Mouse (Mus musculus) gastrocnemius, adult 8-10 months (tissue): ENCODE measurements at regions not wholly inside any gene's neighbourhood (a gene's known extent, or its start where the extent isn't known, plus 50 kb on each side); places are given as distances from the start of the nearest gene placed in this dataset.

ENCODE experiments used
- DNase-seq, 2 experiments: peaks; one replicate each; pipeline ENCODE4 v3.0.0; 2022; ENCODE audit warnings: low spot score in 2 of 2

- no peak for DNase-seq
Measured at GRCm38 (mm10) chr7:125019259-125019658, 425.2 kb upstream of the Kdm8 start.

DNA sequence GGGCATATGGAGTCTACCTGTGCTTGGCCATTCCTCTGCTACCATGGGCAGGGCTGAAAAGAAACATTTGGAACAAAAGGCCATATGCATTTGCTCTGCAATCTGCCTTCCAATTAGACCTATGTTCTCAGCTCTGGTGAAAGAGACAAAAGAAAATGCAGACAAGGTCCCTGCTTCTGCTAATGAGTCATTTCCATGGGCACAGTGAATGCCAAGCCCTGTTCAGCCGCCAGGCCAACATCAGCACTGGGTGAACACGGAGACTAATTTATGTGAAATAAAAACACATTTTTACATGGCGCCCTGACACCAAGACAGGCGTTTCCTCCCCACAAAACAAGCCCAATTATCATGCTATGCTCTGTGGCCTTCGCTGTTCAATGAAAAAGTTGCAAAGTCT, 419.5 kb upstream of the Kdm8 start:
- no peak for DNase-seq

DNA sequence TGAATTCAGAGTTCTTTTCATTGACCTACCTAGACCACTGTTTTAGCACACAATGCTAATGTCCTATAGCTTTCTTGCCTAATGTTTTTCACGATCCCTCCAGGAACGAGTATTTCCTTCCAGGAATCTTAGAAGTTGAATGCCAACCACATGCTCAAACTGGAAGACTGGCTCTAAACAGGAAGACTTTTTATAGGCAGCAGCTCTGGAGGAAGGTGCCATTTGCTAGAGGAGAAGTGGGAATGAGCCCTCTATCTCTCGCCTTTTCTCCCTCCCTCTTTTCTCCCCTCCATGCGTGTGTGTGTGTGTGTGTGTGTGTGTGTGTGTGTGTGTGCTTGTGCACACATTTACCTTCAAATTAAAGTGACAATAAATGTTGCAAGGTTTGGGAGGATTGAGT, 410.7 kb upstream of the Kdm8 start:
- no peak for DNase-seq

- no peak for DNase-seq
Measured at GRCm38 (mm10) chr7:125034196-125034595, 410.3 kb upstream of the Kdm8 start.

DNA sequence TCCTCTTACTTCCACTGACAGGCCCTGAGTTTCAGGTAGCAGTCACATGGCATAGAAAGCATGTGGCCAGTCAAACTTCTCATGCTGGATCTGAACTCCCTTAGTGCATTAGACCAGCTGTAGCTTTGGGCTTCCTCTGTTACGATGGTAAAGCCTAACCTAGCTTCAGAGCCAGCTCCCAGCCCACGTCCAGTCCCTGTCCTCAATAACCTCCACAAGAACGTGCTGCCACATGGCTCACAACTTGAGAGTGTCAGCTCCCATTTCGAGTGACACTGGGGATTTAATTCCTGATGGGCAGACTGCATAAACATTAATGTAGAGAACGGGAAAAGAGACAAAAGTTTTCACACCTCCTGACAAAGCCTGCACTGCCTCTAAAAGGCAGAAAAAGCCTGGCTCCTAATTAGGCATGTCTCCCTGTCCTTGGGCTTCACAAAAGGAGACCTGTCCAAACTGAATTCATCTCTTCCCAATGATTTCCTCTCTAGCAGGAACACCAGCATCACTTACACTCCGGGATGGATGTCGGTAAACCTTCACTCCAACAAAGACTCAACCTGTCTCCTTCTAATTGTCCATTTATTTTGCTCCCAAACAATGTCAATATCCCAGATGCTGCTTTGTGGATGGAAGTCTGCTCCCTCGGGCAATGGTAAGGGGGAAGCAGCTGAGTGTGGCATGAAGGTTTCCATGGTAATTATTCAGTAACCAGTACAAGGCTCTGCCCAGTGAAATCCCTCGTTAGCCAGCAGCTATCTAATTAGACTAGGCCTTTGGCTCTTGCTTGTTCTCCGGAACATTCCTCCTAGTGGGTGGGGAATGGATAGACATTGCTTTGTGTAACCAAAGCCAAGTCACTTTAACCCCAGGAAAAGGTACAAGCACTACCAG, 408.1 kb upstream of the Kdm8 start:
- no peak for DNase-seq

GRCm38 (mm10) chr7:125038840-125039239, 405.6 kb upstream of the Kdm8 start:
- no peak for DNase-seq

DNA sequence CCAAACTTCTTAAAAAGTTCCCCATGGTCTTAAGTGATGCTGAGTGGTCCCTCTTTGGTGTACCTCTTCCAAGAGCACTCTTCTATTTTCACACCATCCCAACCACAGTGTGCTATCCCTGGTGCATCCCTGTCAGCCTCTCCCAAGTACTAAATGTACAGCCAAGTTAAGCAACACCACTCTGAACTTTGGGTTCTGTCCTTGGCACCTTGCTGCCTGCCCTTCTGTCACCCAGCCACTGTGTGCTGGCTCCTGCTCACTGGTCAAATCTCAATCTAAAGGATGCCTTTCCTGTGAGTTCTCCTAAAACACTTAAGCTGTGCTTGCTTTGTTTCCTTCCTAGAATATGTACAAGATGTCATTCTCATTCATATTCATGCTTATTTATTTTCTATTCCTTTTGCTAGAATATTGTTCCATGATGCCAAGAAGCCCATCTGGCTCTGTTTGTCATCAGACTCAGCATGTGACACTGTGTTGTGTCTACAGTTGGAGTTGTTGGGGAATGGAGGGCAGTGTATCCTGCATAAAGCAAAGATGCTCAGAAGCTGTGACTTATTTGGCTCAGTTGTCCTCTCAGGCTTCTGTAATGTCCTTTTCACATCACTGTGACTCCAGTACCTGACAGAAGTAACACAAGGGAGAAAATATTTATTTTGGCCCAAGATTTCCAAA, 388.4 kb upstream of the Kdm8 start:
- no peak for DNase-seq

DNA sequence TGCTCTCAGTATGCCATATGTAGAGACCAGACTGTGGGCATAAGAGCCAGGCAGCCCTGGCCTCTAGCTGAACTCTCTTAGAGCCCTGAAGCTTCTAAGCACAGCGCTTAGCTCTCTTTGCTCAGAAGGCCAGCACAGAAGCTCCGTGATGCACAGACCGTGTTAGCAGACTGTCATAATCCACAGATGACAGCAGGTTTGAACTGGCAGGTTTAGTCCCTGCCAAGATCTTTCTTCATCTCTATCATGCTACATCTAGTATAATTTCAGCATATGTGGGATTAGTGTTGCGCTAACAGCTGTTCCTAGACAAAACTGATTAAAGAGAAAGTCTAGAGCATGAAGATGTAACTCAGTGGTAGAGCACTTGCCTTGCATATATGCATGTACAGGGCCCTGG, 342.0 kb upstream of the Kdm8 start:
- no peak for DNase-seq

DNA sequence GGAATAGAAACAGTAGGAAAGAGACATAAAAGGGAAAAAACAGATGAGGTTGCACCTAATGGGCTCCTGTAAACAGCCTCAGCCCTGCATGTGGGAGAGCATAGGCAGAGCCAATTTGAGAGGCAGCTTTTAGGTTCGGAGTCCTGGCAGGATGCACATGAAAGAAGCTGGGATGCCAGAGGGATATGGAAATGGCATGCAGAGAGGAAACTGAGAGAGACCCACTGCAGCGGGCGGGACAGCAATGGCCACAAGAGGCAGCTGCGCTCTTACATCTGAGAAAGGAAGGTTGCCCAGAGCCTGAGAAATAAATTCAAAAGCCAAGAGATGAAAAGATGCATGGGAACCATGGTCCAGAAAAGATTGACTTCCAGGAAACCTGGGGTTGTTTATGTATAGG, 340.5 kb upstream of the Kdm8 start:
- no peak for DNase-seq

DNA sequence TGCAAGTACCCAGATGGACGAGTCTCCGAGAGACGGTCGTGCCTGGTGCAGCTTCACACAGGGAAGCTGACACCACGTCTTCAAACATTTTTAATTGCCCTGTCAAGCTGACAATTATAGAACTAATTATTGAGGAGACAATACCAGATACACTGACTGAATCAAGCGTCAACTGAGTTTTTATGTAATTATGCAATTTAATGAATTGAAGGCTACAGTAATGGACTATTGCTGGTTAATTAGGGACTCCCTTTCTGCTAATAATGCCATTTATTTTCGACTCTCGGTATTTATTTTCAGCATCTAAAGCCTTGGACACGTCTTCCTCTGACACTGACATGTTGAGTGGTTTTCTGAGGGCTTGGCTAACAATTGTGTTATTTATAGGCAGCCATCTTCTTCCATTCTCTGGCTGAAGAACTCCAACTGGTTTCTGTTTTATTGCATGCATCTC, 331.6 kb upstream of the Kdm8 start:
- DNase-seq = no peak

GRCm38 (mm10) chr7:125115322-125115996, 329.0 kb upstream of the Kdm8 start:
- no peak for DNase-seq

DNA sequence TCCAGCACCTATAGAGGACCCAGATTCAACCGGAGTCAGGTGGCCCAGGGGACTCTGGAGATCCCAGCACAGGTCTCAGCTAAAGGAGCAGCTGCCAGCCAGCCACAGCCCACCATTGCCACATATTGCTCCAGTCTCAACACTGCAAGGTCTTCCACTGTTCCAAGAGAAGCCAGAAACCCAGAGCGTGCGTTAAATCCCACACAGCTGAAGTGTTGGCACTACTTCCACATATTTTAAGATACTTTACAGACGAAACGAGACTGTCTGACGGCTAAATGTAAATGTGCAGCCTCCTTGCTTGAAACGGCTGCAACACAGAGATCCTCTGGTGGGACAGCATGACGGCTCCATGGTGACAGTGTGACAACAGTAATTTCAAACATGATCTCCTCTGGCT, 327.3 kb upstream of the Kdm8 start:
- DNase-seq = no peak

DNA sequence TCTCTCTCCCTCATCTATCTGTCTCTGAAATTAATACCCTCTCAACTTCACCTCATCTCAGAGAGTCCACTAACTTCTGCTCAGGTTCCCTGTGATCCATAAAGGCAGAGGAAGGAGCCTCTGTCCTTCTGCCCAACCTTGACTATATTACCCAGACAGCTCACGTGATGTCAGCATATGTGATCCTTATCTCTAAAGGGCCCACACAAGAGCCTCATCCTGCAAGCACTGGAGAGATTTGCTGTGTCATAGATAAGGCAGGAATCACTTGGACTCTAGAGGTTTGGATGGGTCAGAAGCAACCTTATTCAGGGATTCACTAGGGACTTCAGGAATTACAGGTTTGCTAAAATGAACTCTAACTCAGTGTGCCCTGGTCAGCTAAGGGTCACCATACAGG, 315.3 kb upstream of the Kdm8 start:
- no peak for DNase-seq

- DNase-seq = no peak
Measured at GRCm38 (mm10) chr7:125131968-125132367, 312.5 kb upstream of the Kdm8 start.

DNA sequence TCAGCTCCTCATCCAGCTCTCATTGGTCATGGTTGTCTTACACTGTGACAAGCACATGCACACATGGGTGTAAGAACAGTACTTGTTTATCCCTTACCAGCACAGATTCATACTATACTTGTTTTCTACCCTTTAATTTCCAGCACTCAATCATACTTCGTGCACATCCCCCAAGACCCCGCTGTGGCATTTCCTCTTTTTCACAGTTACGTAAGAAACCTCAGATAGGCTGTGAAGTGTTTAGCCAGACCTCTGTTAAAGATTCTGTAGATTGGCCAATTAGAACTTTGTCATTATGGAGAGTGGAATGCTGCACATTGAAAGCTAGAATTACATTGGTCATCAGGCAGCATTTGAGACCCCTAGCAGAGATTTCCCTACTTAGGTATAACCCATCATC, 305.9 kb upstream of the Kdm8 start:
- no peak for DNase-seq

DNA sequence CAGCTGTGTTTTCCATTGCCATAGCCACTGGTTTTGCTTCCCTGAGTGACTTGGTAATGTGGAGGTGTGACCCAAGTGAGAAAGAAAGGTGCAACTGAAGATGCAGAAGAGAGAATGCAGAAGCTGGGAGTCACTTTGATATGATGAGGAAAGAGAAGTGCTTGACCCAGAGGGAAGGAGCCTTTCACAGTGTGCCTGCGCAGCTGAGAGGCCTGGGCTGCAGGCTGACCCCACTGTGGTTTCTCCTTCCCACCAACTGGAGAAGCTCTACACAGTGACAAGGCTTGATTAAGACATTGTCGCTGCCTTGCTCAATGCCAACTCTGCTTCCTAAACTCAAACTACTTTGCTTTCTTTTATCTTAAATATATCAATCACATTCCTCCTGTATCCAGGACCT, 305.3 kb upstream of the Kdm8 start:
- DNase-seq = no peak

DNA sequence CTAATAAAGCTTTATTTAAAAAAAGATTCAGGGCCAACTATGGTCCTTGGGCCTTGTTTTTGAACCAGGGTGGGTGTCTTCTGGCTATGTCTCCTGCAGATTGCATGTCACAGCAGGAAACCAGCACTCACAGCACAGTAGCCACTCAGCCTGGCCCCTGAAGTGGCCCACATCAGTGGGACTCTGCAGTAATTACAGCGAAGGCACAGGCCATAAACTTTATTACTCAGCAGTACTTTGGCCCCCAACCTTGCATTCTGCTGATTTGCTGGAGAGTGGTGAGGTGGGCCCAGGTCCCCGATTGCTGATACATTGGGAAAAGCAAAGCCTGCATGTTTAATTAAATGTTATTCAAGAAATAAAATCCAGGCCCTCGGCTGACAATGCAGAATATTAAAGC, 303.6 kb upstream of the Kdm8 start:
- DNase-seq = no peak

- no peak for DNase-seq
Measured at GRCm38 (mm10) chr7:125141864-125142263, 302.6 kb upstream of the Kdm8 start.

DNA sequence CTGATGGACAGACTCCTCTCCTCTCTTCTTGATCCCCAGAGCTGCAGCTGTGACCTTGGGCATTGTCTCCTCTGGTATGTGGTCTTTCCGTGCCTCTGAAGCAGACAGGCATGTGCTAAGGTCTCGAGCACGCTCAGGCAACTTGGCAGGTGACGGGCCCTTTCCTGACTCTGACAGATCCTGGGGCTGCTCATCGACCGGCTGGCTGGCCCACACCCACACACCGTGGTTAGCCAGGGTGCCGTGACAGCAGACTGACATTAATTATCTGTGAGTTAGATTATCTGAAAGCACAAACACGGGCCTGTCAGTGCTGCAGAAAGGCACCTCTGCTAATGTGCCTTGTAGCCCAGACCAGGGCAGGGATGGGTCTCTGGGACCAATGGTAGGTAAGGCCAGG, 298.5 kb upstream of the Kdm8 start:
- DNase-seq = no peak

DNA sequence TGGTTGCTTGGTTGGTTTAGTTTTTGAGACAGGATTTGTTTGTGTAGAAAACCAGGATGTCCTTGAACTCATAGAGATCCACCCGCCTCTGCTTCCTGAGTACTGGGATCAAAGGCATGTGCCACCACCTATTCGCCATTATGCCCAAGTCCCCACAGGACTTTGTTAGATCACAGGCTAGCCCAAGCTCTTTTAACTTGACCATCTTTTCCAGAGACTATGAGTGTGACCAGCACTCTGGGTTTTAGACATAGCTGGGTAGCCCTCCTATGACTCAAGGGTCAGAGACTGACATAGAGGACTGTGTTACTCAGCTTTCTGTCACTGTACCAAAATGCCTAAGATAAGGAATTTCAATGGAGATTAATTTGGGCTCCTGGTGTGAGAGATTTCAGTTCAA, 295.3 kb upstream of the Kdm8 start:
- DNase-seq = no peak

- DNase-seq = no peak
Measured at GRCm38 (mm10) chr7:125149740-125150139, 294.7 kb upstream of the Kdm8 start.

GRCm38 (mm10) chr7:125152281-125152680, 292.2 kb upstream of the Kdm8 start:
- DNase-seq = no peak
